Mouse (Mus musculus) hindbrain, embryonic 15.5 days (tissue): ENCODE measurements around the gene Mroh2a. TPM values are rescaled to one million over a fixed set of nuclear protein-coding genes. Genes with fewer than 3 reads are reported as not detected.

Source experiments
- ATAC-seq: fragments of 200-750 bp; cut with Nextera tagmentation; 2 replicates; pipeline ENCODE4 v1.8.0; 2017; ENCODE audit warnings: low read depth, moderate number of reproducible peaks, moderate TSS enrichment; ENCODE audit not compliant: low FRiP score
- H3K27ac ChIP-seq: fragments of 300-500 bp; sonication (generic); replicated peaks from 2 replicates; pipeline ENCODE4 v1.5.1; 2015; ENCODE audit warnings: mild to moderate bottlenecking, inconsistent platforms
- H3K27me3 ChIP-seq: fragments of 300-500 bp; sonication (generic); 2 replicates; pipeline ENCODE4 v1.6.1; 2015; ENCODE audit warnings: control low read depth, inconsistent platforms
- H3K36me3 ChIP-seq: fragments of 300-500 bp; sonication (generic); 2 replicates; pipeline ENCODE4 v1.6.1; 2015; ENCODE audit warnings: control low read depth, inconsistent platforms
- H3K4me1 ChIP-seq: fragments of 300-500 bp; sonication (generic); replicated peaks from 2 replicates; pipeline ENCODE4 v1.6.1; 2015; ENCODE audit warnings: control low read depth, inconsistent platforms
- H3K4me2 ChIP-seq: fragments of 300-500 bp; sonication (generic); 2 replicates; pipeline ENCODE4 v1.6.1; 2015; ENCODE audit warnings: moderate library complexity, mild to moderate bottlenecking, inconsistent platforms
- H3K4me3 ChIP-seq: fragments of 300-500 bp; sonication (generic); 2 replicates; pipeline ENCODE4 v1.5.1; 2015; ENCODE audit warnings: mild to moderate bottlenecking, inconsistent platforms
- H3K9ac ChIP-seq: fragments of 300-500 bp; sonication (generic); 2 replicates; pipeline ENCODE4 v1.6.1; 2015; ENCODE audit warnings: inconsistent platforms
- H3K9me3 ChIP-seq: fragments of 300-500 bp; sonication (generic); 2 replicates; pipeline ENCODE4 v1.6.1; 2016; ENCODE audit warnings: control low read depth, inconsistent platforms
- WGBS: fragments of 180-500 bp; shearing (Covaris S2); methylation state at CpG from one replicate; pipeline ENCODE4 v1.1.7; 2015; 5-methylcytosine and 5-hydroxymethylcytosine counted together
- polyA plus RNA-seq: library from polyadenylated mRNA; unstranded; fragments of >200 nt; fragmentation: Nextera tagmentation; extraction: Ambion mirVana; gene quantifications from 2 replicates; pipeline ENCODE4 v1.2.1, GENCODE M21; 2015

Gene Mroh2a
- polyA plus RNA-seq, 1 experiment from 2014 or later = 0.57 TPM

DNA sequence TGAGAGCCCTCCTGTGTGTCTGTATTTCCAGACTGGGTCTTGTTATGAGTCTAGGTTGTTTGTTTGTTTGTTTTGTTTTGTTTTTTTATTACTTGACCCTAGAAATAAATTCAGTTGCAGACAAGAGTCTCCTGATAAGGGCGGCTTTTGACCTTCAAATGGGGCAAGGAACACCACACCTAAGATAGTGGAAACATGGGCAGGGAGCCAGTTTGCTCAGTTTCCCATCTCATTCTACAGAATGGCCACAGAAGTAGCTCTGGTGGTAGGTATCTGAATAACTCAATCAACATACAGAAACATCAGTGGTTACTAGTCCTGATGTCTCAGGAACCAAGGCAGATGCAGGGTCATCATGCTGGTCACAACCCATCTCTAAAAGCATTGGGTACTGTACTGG, 67.9 kb downstream of the Mroh2a start:
- H3K4me1 ChIP-seq = no peaks in the 10 kb centered on the region
- no peaks in the 10 kb centered on the region for H3K27me3 ChIP-seq
- WGBS = 14% methylated on average over 1 of the region's 1 CpGs
- no peak for ATAC-seq
- peaks cover 57% of the 10 kb centered on the region for H3K9me3 ChIP-seq
- no peaks in the 10 kb centered on the region for H3K36me3 ChIP-seq
- no peak overlapping the region for H3K4me3 ChIP-seq
- H3K27ac ChIP-seq = no peak overlapping the region
- H3K9ac ChIP-seq = no peak overlapping the region
- H3K4me2 ChIP-seq = no peak overlapping the region

DNA sequence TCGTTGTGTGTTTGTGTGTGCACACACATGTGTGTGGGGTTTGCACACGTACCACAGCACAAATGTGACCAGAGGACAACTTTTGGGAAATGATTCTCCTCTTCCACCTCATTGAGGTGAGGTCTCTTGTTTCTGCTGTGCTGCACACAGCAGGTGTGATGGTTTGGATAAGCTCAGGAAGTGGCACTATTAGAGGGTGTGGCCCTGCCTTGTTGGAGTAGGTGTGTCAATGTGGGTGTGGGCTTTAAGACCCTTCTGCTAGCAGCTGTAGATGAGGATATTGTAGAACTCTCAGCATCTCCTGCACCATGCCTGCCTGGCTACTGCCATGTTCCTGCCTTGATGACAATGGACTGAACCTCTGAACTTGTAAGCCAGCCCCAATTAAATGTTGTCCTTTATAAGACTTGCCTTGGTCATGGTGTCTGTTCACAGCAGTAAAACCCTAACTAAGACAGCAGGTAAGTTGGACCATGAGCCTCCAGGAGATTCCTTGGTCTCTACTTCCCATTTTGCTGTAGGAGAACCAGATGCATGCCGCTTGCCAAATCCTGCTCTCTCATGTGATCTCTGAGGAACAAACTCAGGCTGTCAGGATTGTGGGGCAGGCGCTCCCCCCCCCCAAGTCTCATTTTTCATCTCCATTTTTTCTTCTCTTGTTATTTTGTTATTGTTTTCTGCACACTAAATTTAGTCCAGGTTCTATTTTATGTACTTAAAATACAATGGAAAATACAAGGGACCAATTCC, 69.6 kb downstream of the Mroh2a start:
- H3K4me3 ChIP-seq = no peak overlapping the region
- no peak overlapping the region for H3K4me2 ChIP-seq
- H3K27ac ChIP-seq = no peak overlapping the region
- H3K4me1 ChIP-seq = no peaks in the 10 kb centered on the region
- no peak overlapping the region for H3K9ac ChIP-seq
- H3K36me3 ChIP-seq = no peaks in the 10 kb centered on the region
- WGBS = 75% methylated on average over 4 of the region's 4 CpGs
- H3K9me3 ChIP-seq = peaks cover 64% of the 10 kb centered on the region
- no peaks in the 10 kb centered on the region for H3K27me3 ChIP-seq
- no peak; the same call in 1 of the 2 replicates for ATAC-seq

DNA sequence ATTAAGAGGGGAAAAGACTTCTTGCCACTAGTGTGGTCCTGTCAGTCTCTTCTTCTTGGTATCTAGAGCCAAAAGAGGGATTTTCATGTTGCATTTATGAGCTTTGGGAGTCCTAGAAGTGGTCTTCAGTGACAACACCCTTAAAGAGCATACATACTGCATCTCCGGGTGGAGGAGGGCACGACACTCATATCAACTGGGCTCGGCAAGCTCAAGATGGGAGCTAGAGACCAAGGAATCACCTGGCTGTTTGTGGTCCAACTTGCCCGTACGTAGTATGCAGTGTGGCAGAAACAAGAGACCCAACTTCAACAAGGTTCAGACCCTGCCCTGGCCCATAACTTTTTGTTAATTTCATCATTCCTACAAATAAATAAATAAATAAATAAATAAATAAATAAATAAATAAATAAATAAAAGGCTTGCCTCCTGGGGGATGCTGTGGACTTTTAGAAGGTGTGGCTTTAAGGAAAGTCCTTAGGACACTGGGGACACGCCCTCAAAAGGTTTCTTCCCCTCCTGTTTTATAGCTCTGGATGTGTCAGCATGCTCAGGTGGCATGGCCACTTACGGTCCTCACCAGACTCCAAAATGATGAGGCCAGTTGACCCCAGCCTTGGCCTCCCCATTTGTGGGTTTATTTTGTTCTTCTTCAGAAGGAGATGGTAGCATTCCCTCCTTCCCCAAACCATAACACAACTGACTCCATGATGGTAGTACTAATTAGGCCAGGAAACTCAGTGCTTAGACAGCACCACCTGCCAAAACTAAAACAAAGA, 70.9 kb downstream of the Mroh2a start:
- Histone ChIP-seq H3K9me3 (peaks cover 68% of the 10 kb centered on the region), H3K4me3 (no peak overlapping the region), H3K4me2 (no peak overlapping the region), H3K27ac (no peak overlapping the region), H3K4me1 (no peaks in the 10 kb centered on the region), H3K36me3 (no peaks in the 10 kb centered on the region), H3K27me3 (no peaks in the 10 kb centered on the region), H3K9ac (no peak overlapping the region)
- ATAC-seq = no peak
- WGBS = 68% methylated on average over 7 of the region's 7 CpGs

DNA sequence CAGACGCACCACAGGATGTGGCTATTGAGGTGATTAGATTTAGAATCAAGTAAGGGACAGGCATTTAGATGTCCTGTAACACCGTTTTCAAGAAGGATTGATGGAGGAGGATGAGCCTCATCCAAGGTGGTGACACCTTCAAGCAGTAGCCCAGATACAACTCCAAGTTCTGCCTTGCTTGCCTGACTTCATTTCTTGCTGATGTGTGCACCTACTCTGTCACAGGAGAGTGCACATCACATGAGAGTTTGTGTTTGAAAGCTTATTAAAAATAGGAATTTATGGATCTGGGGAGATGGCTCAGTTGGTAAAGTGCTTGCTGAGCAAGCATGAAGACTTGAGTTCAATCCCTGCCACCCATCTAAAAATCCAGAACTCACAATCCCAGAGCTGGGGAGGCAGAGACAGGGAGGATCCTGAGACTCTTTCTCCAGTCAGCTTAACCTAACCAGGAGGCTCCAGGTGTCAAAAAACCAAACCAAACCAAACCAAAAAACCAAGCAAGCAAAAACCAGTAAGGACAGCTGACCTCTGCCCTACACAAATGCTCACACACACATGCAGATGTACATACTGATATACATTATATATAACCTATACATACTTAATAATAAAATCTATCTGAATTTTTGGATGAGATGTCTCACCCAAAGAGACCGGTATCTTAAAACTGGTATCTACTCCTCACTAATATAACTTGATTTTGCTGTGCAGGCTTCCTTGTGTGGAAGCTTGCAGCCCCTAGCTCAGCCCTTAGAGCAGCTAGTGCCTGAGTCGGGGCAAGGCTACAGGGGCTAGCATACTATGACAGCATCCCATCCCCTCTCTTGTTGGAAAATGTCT, 72.1 kb downstream of the Mroh2a start:
- WGBS = 65% methylated on average over 4 of the region's 4 CpGs
- no peak for ATAC-seq
- Histone ChIP-seq H3K4me1 (no peaks in the 10 kb centered on the region), H3K27me3 (no peaks in the 10 kb centered on the region), H3K9me3 (peaks cover 75% of the 10 kb centered on the region), H3K4me2 (no peak overlapping the region), H3K4me3 (no peak overlapping the region), H3K27ac (no peak overlapping the region), H3K36me3 (no peaks in the 10 kb centered on the region), H3K9ac (no peak overlapping the region)

DNA sequence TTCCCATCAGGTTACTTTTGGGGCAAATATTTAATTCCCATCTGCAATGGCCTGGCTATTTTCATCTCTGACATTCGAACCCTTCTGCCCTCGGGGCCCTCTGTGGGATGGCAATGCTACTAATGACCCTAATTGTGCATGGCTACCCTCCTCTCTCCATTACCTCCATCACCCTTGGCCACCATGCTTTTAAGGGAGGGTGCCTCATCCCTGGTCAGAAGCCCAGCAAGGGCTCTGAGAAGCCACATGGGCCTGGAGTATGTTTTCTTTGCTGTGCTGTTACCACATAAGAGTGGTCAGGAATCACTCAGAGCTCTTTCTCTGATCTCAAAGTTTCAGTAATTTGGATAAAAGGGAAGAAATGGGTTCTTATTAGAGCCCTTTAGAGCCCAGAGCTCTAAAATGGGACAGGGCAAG, 72.8 kb downstream of the Mroh2a start:
- 85% methylated on average over 2 of the region's 2 CpGs for WGBS
- no peak for ATAC-seq
- no peaks in the 10 kb centered on the region for H3K4me1 ChIP-seq

DNA sequence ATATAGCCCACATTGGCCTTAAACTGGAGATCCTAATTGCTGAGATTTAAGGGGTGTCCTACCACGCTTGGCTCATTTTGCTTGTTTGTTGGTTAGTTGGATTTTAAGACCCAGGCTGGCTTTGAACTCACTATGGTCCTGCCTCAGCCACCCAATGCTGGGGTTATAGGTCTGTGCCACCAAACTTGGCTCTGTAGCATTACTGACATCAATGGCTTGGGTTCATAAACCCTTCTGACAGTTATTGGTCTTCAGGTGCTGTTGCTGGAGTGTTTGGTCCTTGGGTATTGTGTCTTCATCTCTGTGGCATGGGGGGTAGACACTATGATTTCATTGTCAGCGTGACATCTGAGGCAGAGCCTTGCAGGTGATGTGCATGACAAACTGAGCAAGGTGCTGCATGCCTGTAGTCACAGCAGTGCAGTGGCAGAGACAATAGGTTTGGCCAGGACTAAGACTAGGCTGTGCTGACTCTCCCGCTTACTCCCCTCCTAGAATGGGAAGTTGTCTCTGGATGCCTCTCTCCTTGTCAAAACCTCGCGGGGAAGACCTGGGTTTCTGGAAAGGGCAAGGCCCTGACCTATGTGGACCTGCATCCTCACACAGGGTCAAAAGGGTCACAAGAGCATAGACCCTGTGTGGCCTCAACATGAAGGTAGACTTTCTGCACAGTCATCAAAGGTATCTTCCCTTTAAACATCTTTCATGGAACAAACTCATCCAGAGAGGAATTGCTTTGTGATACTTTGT, 73.7 kb downstream of the Mroh2a start:
- Histone ChIP-seq H3K4me1 (no peaks in the 10 kb centered on the region), H3K4me2 (no peak overlapping the region), H3K9ac (no peak overlapping the region), H3K27ac (no peak overlapping the region), H3K4me3 (no peak overlapping the region), H3K9me3 (peaks cover 82% of the 10 kb centered on the region), H3K27me3 (no peaks in the 10 kb centered on the region), H3K36me3 (no peaks in the 10 kb centered on the region)
- 46% methylated on average over 5 of the region's 5 CpGs for WGBS
- peak; percentile 15; the same call in 1 of the 2 replicates for ATAC-seq

More for the DNA sequence above, 72.8 kb downstream of the Mroh2a start:
- Histone ChIP-seq H3K36me3 (no peaks in the 10 kb centered on the region), H3K9me3 (peaks cover 78% of the 10 kb centered on the region), H3K4me3 (no peak overlapping the region), H3K9ac (no peak overlapping the region), H3K27me3 (no peaks in the 10 kb centered on the region), H3K27ac (no peak overlapping the region), H3K4me2 (no peak overlapping the region)

DNA sequence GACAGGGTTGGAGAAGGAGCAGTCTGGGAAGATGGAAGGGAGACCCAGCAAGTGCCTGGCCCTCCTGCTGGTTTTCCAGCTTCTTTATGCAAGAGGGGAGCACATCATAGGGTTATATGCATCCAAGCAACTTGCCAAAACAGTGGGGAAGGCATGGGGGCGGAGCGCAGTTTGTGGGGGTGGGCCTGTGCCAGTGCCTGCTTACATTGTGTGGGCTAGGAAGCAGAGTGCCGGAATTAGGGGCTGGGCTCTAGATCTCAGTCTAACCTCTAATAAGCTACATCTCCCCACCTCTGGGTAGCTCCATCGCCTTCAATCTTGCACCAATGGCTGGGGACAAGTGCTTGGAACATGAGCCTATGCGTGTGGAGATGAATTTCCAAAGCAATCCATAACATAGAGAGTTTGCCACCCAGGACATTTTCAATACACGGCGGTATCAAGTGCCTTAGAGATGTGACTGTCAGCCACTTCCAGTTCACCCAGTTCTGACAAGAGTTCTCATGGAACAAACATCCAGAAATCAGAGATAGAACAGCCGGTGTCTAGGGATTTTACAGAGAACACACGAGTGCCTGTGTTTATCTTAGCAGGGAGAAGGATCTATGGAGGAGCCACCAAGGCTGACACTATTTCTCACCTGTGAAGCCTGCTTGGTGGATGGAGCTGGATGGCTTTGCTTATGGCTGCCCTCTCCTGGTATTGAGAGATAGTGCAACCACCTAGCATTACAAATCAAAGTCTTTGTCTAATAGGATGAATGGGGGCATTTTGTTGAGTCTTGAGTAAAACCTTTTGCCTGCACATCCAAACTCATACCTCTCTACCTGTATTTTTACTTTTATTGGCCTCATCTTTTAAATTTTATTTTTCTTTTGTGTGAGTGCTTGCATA, 74.6 kb downstream of the Mroh2a start:
- ATAC-seq = peak; percentile 10; the same call in 1 of the 2 replicates
- H3K9me3 ChIP-seq = peaks cover 81% of the 10 kb centered on the region
- no peak overlapping the region for H3K4me2 ChIP-seq
- no peaks in the 10 kb centered on the region for H3K36me3 ChIP-seq
- H3K9ac ChIP-seq = no peak overlapping the region
- no peaks in the 10 kb centered on the region for H3K4me1 ChIP-seq
- no peak overlapping the region for H3K27ac ChIP-seq
- no peaks in the 10 kb centered on the region for H3K27me3 ChIP-seq
- 70% methylated on average over 9 of the region's 9 CpGs for WGBS
- H3K4me3 ChIP-seq = no peak overlapping the region

DNA sequence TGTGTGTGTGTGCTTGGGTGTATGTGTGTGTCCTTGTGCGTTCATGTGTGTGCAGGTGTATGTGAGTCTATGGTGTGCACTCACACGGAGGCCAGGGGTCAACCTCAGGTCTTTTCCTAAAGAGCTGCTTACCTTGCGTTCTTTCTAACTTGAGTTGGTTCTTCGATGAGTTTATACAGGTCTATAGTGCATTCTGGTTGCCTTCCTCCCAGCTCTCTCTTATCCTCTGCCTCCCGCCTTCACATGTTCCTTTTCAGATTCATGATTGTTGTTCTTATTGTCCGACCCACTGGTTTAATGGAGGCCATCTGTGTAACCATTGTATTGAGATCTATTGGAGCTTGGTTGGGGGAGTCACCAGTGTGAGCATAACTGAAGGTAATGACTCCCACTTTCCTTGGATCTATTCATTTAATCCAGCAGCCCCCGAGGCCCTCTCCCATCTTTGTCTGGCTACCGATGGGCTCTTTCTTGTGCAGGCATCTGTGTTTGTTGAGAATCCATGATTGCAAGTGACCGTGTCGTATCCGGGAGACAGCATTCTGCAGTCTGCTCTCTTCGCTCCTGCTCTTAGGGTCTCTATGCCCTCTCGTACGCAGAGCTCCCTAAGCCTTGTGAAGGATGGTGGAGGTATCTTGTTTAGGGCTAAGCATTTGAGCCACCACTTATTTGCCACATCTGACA, 75.4 kb downstream of the Mroh2a start:
- no peak for ATAC-seq
- Histone ChIP-seq H3K27ac (no peak overlapping the region), H3K4me1 (no peaks in the 10 kb centered on the region), H3K27me3 (no peaks in the 10 kb centered on the region), H3K4me2 (no peak overlapping the region), H3K36me3 (no peaks in the 10 kb centered on the region), H3K4me3 (no peak overlapping the region), H3K9ac (no peak overlapping the region), H3K9me3 (peaks cover 84% of the 10 kb centered on the region)
- 65% methylated on average over 14 of the region's 14 CpGs for WGBS

DNA sequence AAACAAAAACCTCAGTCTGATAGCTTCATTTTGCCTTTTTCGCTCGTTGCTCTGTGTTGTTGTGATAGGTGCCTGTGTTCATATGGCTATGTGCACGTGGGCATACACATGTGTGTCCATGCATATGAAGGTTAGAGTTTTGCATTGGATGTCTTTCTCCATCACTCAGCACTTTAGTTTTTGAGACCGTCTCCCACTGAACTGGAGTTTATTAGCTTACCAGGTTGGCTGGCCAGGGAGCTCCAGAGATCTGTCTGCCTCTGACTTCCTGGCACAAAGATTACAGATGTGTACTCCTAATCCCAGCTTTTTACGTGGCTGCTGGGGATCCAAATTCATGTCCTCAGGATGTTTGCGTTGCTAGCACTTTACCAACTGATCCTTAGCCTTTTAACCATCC, 77.0 kb downstream of the Mroh2a start:
- Histone ChIP-seq H3K27ac (no peak overlapping the region), H3K36me3 (no peaks in the 10 kb centered on the region), H3K9ac (no peak overlapping the region), H3K4me3 (no peak overlapping the region), H3K27me3 (no peaks in the 10 kb centered on the region), H3K9me3 (peaks cover 79% of the 10 kb centered on the region), H3K4me2 (no peak overlapping the region), H3K4me1 (no peaks in the 10 kb centered on the region)
- no peak for ATAC-seq
- WGBS = 69% methylated on average over 6 of the region's 6 CpGs

DNA sequence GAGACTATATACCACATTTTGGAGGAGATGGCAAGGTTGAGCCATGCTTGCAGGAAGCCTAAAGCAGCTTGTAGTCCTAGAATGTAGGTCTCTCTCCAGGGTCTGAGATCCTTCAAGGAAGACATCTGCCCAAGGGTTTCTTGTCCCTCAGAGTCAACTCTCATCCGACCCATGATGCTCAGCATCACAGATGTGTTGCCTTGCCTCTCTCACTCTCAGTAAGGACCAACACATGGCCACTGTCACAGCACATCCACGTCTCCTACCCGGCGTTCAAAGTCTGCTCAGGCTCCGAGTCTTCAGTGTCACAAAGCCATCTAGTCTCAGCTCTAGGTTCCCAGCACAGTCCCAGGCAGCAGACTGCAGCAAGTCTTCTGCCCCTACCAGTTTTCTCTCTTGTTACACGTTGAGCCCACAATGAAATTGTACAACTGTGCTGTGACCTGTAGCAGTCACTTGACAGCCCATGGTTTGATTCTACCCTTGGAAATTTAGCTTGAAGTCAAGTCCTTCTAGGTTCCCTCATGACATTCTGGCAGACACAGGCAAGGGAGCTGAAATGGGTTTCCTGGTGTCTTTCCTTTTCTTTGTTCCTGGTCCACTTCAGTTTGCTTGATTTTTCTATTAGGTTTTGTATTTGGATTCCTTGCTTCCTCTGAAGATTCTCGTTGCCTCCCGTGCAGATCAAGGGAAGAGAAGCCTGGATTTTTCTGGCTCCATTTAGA, 77.6 kb downstream of the Mroh2a start:
- no peak for ATAC-seq
- Histone ChIP-seq H3K9me3 (peaks cover 77% of the 10 kb centered on the region), H3K27ac (no peak overlapping the region), H3K36me3 (no peaks in the 10 kb centered on the region), H3K27me3 (no peaks in the 10 kb centered on the region), H3K4me2 (no peak overlapping the region), H3K9ac (no peak overlapping the region), H3K4me1 (no peaks in the 10 kb centered on the region), H3K4me3 (no peak overlapping the region)
- 64% methylated on average over 8 of the region's 8 CpGs for WGBS
